In genomic region chr3:89499696-89500095, GRCm38 (mm10) we compare ENCODE assay signal across 22 mouse cellular contexts. TPM values are rescaled to one million over a fixed set of nuclear protein-coding genes. Genes with fewer than 3 reads are reported as not detected.
"Had no signal": no experiment of that assay in that cellular context is flagged by ENCODE, and none has a peak within 500 bp of the region (broad histone marks: within the 10 kb centered on the region; RNA-seq: fewer than 3 reads in every experiment).

No protein-coding gene starts in this region.

- DNase-seq: lung, adult 18-20 months; lung, embryonic 14.5 days; lung, postnatal 10 days; midbrain, embryonic 14.5 days; retina, postnatal 1 day; right cerebral cortex, adult 18-20 months; right cerebral cortex, postnatal 25 days; right cerebral cortex, postnatal 4 days; spleen, adult 18-20 months; thymus, adult 18-20 months; thymus, postnatal 14 days; thymus, postnatal 36 days had no signal

- H3K4me1 ChIP-seq: midbrain, embryonic 12.5 days; stomach, embryonic 15.5 days had no signal

- H3K27me3 ChIP-seq: midbrain, embryonic 12.5 days; neural tube, embryonic 13.5 days; neural tube, embryonic 15.5 days; stomach, embryonic 15.5 days had no signal

- H3K9ac ChIP-seq: lung, embryonic 14.5 days; midbrain, embryonic 12.5 days; neural tube, embryonic 13.5 days; neural tube, embryonic 15.5 days; stomach, embryonic 15.5 days had no signal

- ATAC-seq: midbrain, embryonic 16.5 days had no signal

- H3K4me2 ChIP-seq: lung, embryonic 14.5 days; midbrain, embryonic 12.5 days; neural tube, embryonic 13.5 days; neural tube, embryonic 15.5 days; stomach, embryonic 15.5 days had no signal

- H3K9me3 ChIP-seq: neural tube, embryonic 13.5 days; neural tube, embryonic 15.5 days; stomach, embryonic 15.5 days had no signal

- H3K27ac ChIP-seq: macrophage; midbrain, embryonic 12.5 days; neural tube, embryonic 13.5 days; neural tube, embryonic 15.5 days; stomach, embryonic 15.5 days; stomach, postnatal 0 days had no signal

- H3K4me3 ChIP-seq: megakaryocyte, embryonic 14.5 days; midbrain, embryonic 12.5 days; myocyte; neural tube, embryonic 13.5 days; neural tube, embryonic 15.5 days; stomach, embryonic 15.5 days had no signal

- H3K36me3 ChIP-seq: midbrain, embryonic 12.5 days; neural tube, embryonic 13.5 days; neural tube, embryonic 15.5 days; stomach, embryonic 15.5 days had no signal

RNA-seq across cellular contexts. Expression of gene Kcnn3, which starts 20.3 kb away (rescaled TPM):
- total RNA-seq: megakaryocyte progenitor cell, adult 5-6 weeks had no signal
